Mouse (Mus musculus) hindbrain, embryonic 14.5 days (tissue): ENCODE data around the gene Irf8. TPM values are rescaled to one million over a fixed set of nuclear protein-coding genes. Genes with fewer than 3 reads are reported as not detected.

Experiments
- ATAC-seq: fragments of 200-750 bp; cut with Nextera tagmentation; 2 replicates; pipeline ENCODE4 v1.8.0; 2017; ENCODE audit warnings: moderate number of reproducible peaks, mild to moderate bottlenecking, moderate TSS enrichment, moderate library complexity; ENCODE audit not compliant: low FRiP score
- DNase-seq: peaks from one replicate; pipeline ENCODE4 v3.0.0-alpha.2; 2015; ENCODE audit warnings: low spot score
- H3K27ac ChIP-seq: fragments of 300-500 bp; sonication (generic); 2 replicates; pipeline ENCODE4 v1.5.1; 2014; ENCODE audit warnings: mild to moderate bottlenecking, moderate library complexity
- H3K27me3 ChIP-seq: fragments of 300-500 bp; sonication (generic); 2 replicates; pipeline ENCODE4 v1.6.1; 2014; ENCODE audit warnings: mild to moderate bottlenecking, low read length, mixed read lengths; ENCODE audit not compliant: control insufficient read depth, insufficient read depth
- H3K36me3 ChIP-seq: fragments of 300-500 bp; sonication (generic); replicated peaks from 2 replicates; pipeline ENCODE4 v1.6.1; 2014; ENCODE audit not compliant: control insufficient read depth, insufficient read depth
- H3K4me1 ChIP-seq: fragments of 300-500 bp; sonication (generic); replicated peaks from 2 replicates; pipeline ENCODE4 v1.6.1; 2014; ENCODE audit warnings: antibody characterized with exemption, low read length, mixed read lengths; ENCODE audit not compliant: control insufficient read depth, insufficient read depth
- H3K4me2 ChIP-seq: fragments of 300-500 bp; sonication (generic); replicated peaks from 2 replicates; pipeline ENCODE4 v1.6.1; 2014; ENCODE audit warnings: mild to moderate bottlenecking, moderate library complexity
- H3K4me3 ChIP-seq: fragments of 300-500 bp; sonication (generic); replicated peaks from 2 replicates; pipeline ENCODE4 v1.5.1; 2014; ENCODE audit warnings: mild to moderate bottlenecking, low read length
- H3K9ac ChIP-seq: fragments of 300-500 bp; sonication (generic); 2 replicates; pipeline ENCODE4 v1.6.1; 2014
- H3K9me3 ChIP-seq: fragments of 300-500 bp; sonication (generic); 2 replicates; pipeline ENCODE4 v1.6.1; 2016; ENCODE audit warnings: low read length; ENCODE audit not compliant: control insufficient read depth
- WGBS: fragments of 180-500 bp; shearing (Covaris S2); extraction: QIAGEN DNeasy Blood & Tissue Kit; methylation state at CpG from one replicate; pipeline ENCODE4 v1.1.7; 2014; 5-methylcytosine and 5-hydroxymethylcytosine counted together
- polyA plus RNA-seq: library from polyadenylated mRNA; unstranded; fragments of >200 nt; fragmentation: Nextera tagmentation; extraction: Ambion mirVana; gene quantifications from 2 replicates; pipeline ENCODE4 v1.2.1, GENCODE M21; 2014

Irf8 gene
- polyA plus RNA-seq, 1 experiment from 2014 or later = 5.1 TPM

DNA sequence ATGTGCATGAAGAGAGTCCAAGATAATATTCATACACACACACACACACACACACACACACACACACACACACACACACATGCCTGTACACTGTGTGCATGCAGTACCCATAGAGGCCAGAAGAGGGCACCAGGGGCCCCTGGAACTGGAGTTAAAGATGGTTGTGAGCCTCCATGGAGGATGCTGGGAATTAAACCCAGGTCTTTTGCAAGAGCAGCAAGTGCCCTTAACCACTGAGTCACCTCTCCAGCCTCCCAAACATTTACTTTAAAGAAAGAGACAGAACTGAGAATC lies 38.2 kb upstream of the Irf8 start:
- no peaks in the 10 kb centered on the region for H3K36me3 ChIP-seq
- H3K9me3 ChIP-seq = no peaks in the 10 kb centered on the region
- DNase-seq (no peak), ATAC-seq (no peak)
- no peak overlapping the region for H3K4me3 ChIP-seq
- no peaks in the 10 kb centered on the region; the same call in 1 of the 2 replicates for H3K27me3 ChIP-seq
- no peak overlapping the region for H3K4me2 ChIP-seq
- no peaks in the 10 kb centered on the region; the same call in 1 of the 2 replicates for H3K4me1 ChIP-seq
- H3K9ac ChIP-seq = no peak overlapping the region
- H3K27ac ChIP-seq = no peak overlapping the region

DNA sequence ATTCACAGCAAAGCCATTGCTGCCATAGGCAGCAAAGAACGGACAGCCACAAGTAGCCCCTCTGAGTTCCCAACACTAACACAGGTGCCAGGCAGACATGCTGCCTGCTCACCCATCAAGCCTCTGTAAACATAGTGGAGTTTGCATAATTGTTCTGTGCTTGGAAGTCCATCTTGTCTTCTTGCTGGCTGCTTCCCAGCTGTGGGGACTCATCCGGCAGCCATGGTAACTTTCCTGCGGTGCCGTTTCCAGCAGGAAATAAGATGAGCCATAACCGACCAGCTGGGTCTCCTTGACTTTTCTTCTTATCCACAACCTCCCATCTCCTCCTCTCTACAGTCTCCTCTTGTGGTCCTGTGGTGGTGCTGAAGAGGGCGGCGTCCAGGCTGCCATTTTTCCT lies 37.7 kb upstream of the Irf8 start:
- Histone ChIP-seq H3K4me3 (no peak overlapping the region), H3K27me3 (no peaks in the 10 kb centered on the region; the same call in 1 of the 2 replicates), H3K4me1 (no peaks in the 10 kb centered on the region; the same call in 1 of the 2 replicates), H3K4me2 (no peak overlapping the region), H3K9ac (no peak overlapping the region), H3K27ac (no peak overlapping the region), H3K36me3 (no peaks in the 10 kb centered on the region), H3K9me3 (no peaks in the 10 kb centered on the region)
- no peak for DNase-seq
- ATAC-seq = no peak
- WGBS = 90% methylated on average over 7 of the region's 7 CpGs

- no peaks in the 10 kb centered on the region for H3K36me3 ChIP-seq
- 80% methylated on average over 6 of the region's 6 CpGs for WGBS
- no peak overlapping the region for H3K27ac ChIP-seq
- H3K4me2 ChIP-seq = no peak overlapping the region
- H3K9ac ChIP-seq = no peak overlapping the region
- no peaks in the 10 kb centered on the region; the same call in 1 of the 2 replicates for H3K4me1 ChIP-seq
- ATAC-seq (no peak), DNase-seq (no peak)
- H3K27me3 ChIP-seq = no peaks in the 10 kb centered on the region; the same call in 1 of the 2 replicates
- no peaks in the 10 kb centered on the region for H3K9me3 ChIP-seq
- no peak overlapping the region for H3K4me3 ChIP-seq
Observed at GRCm38 (mm10) chr8:120699079-120699478, 37.1 kb upstream of the Irf8 start.

DNA sequence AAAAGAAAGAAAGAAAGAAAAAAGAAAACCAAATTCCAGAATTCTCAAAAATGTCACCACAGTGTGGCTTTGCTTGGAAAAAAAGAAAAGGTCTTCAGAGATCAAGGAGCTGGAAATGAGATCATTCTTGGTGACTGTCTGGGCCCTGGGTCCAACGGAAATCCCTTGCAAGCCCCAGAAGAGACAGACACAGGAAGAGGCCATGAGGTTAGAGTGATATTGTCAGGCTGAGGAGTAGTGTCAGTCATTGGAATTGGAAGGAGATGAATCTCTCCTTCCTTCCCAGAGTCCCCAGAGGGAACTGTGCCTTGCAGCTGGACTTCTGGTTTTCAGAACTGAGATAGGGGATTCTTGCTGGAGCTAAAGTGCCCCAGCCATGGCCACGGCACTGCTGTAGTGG lies 36.6 kb upstream of the Irf8 start:
- 71% methylated on average over 2 of the region's 2 CpGs for WGBS
- H3K27me3 ChIP-seq = no peaks in the 10 kb centered on the region; the same call in 1 of the 2 replicates

GRCm38 (mm10) chr8:120700053-120700452 lies 36.1 kb upstream of the Irf8 start:
- no peaks in the 10 kb centered on the region for H3K9me3 ChIP-seq
- H3K9ac ChIP-seq = no peak overlapping the region
- WGBS = 92% methylated on average over 4 of the region's 4 CpGs
- H3K4me2 ChIP-seq = no peak overlapping the region
- no peak overlapping the region for H3K4me3 ChIP-seq
- no peaks in the 10 kb centered on the region; the same call in 1 of the 2 replicates for H3K4me1 ChIP-seq
- DNase-seq = no peak
- H3K27me3 ChIP-seq = no peaks in the 10 kb centered on the region; the same call in 1 of the 2 replicates
- no peak for ATAC-seq
- no peaks in the 10 kb centered on the region for H3K36me3 ChIP-seq
- no peak overlapping the region for H3K27ac ChIP-seq

More for the DNA sequence above, 36.6 kb upstream of the Irf8 start:
- Histone ChIP-seq H3K9me3 (no peaks in the 10 kb centered on the region), H3K27ac (no peak overlapping the region), H3K4me2 (no peak overlapping the region), H3K36me3 (no peaks in the 10 kb centered on the region), H3K4me1 (no peaks in the 10 kb centered on the region; the same call in 1 of the 2 replicates), H3K9ac (no peak overlapping the region), H3K4me3 (no peak overlapping the region)
- ATAC-seq (no peak), DNase-seq (no peak)

GRCm38 (mm10) chr8:120701758-120702465 lies 34.2 kb upstream of the Irf8 start:
- DNase-seq = no peak
- Histone ChIP-seq H3K4me3 (no peak overlapping the region), H3K9ac (no peak overlapping the region), H3K4me1 (no peaks in the 10 kb centered on the region), H3K36me3 (no peaks in the 10 kb centered on the region), H3K27me3 (no peaks in the 10 kb centered on the region; the same call in 1 of the 2 replicates), H3K9me3 (no peaks in the 10 kb centered on the region), H3K27ac (no peak overlapping the region), H3K4me2 (no peak overlapping the region)
- no peak for ATAC-seq
- 69% methylated on average over 19 of the region's 19 CpGs for WGBS

GRCm38 (mm10) chr8:120704203-120704602 lies 32.0 kb upstream of the Irf8 start:
- WGBS = 65% methylated on average over 9 of the region's 9 CpGs
- H3K9ac ChIP-seq = no peak overlapping the region
- H3K27me3 ChIP-seq = no peaks in the 10 kb centered on the region; the same call in 1 of the 2 replicates
- H3K4me3 ChIP-seq = no peak overlapping the region
- DNase-seq (no peak), ATAC-seq (no peak)
- no peak overlapping the region for H3K27ac ChIP-seq
- no peaks in the 10 kb centered on the region for H3K9me3 ChIP-seq
- H3K4me1 ChIP-seq = no peaks in the 10 kb centered on the region
- no peaks in the 10 kb centered on the region for H3K36me3 ChIP-seq
- no peak overlapping the region for H3K4me2 ChIP-seq

DNA sequence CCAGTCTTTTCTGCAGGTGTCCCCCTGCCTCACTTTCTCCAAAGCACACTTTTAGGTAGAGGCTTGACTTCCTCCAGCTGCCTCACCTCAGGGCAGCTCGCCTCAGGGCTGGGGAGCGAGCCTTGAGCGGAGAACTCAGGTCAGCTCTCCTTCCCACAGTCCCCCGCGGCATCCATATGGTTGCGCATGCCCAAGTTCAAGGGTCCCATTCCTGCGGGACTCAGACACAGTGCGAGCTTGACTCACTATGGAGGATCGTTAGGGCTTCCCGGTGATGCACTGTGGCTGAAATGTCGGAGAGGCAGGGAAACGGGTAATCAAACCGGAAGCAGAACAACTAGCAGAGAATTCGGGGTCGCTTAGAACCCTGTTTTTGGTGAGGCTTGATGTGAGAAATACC lies 31.0 kb upstream of the Irf8 start:
- no peak overlapping the region for H3K4me2 ChIP-seq
- DNase-seq (no peak), ATAC-seq (no peak)
- H3K4me3 ChIP-seq = no peak overlapping the region
- no peaks in the 10 kb centered on the region for H3K9me3 ChIP-seq
- no peaks in the 10 kb centered on the region for H3K36me3 ChIP-seq
- no peaks in the 10 kb centered on the region for H3K4me1 ChIP-seq
- H3K27me3 ChIP-seq = no peaks in the 10 kb centered on the region; the same call in 1 of the 2 replicates
- 84% methylated on average over 15 of the region's 15 CpGs for WGBS
- no peak overlapping the region for H3K27ac ChIP-seq
- H3K9ac ChIP-seq = no peak overlapping the region

- H3K4me1 ChIP-seq = no peaks in the 10 kb centered on the region
- H3K27ac ChIP-seq = no peak overlapping the region
- H3K4me2 ChIP-seq = no peak overlapping the region
- no peak overlapping the region for H3K9ac ChIP-seq
- no peak for DNase-seq
- no peak for ATAC-seq
- no peaks in the 10 kb centered on the region; the same call in 1 of the 2 replicates for H3K27me3 ChIP-seq
- WGBS = 76% methylated on average over 3 of the region's 3 CpGs
- H3K36me3 ChIP-seq = no peaks in the 10 kb centered on the region
- H3K4me3 ChIP-seq = no peak overlapping the region
- no peaks in the 10 kb centered on the region for H3K9me3 ChIP-seq
Observed at GRCm38 (mm10) chr8:120706193-120706592, 30.0 kb upstream of the Irf8 start.

- H3K27ac ChIP-seq = no peak overlapping the region
- WGBS = 87% methylated on average over 10 of the region's 10 CpGs
Observed at GRCm38 (mm10) chr8:120709176-120709575, 27.0 kb upstream of the Irf8 start.

More at GRCm38 (mm10) chr8:120709176-120709575, 27.0 kb upstream of the Irf8 start:
- no peaks in the 10 kb centered on the region for H3K9me3 ChIP-seq
- no peak overlapping the region for H3K4me2 ChIP-seq
- H3K4me3 ChIP-seq = no peak overlapping the region
- H3K27me3 ChIP-seq = no peaks in the 10 kb centered on the region
- ATAC-seq (no peak), DNase-seq (no peak)
- H3K36me3 ChIP-seq = no peaks in the 10 kb centered on the region
- no peak overlapping the region for H3K9ac ChIP-seq
- no peaks in the 10 kb centered on the region for H3K4me1 ChIP-seq
